Mouse (Mus musculus) frontal cortex, adult 2 months (tissue): Measurements from ENCODE around the gene AI661453. TPM values are rescaled to one million over a fixed set of nuclear protein-coding genes. Genes with fewer than 3 reads are reported as not detected.

ENCODE experiments used
- DNase-seq, 2 experiments: peaks; one replicate each; pipeline ENCODE4 v3.0.0; 2022; ENCODE audit warnings: low spot score in 1 of 2; ENCODE audit errors: extremely low spot score in 1 of 2
- polyA plus RNA-seq: library from polyadenylated mRNA; depleted of rRNA; stranded (reverse); fragments of >200 nt; gene quantifications from 2 replicates; pipeline ENCODE4 v1.2.3, GENCODE M21; 2012

AI661453 gene
- polyA plus RNA-seq, 1 experiment, result 0.24 TPM

DNA sequence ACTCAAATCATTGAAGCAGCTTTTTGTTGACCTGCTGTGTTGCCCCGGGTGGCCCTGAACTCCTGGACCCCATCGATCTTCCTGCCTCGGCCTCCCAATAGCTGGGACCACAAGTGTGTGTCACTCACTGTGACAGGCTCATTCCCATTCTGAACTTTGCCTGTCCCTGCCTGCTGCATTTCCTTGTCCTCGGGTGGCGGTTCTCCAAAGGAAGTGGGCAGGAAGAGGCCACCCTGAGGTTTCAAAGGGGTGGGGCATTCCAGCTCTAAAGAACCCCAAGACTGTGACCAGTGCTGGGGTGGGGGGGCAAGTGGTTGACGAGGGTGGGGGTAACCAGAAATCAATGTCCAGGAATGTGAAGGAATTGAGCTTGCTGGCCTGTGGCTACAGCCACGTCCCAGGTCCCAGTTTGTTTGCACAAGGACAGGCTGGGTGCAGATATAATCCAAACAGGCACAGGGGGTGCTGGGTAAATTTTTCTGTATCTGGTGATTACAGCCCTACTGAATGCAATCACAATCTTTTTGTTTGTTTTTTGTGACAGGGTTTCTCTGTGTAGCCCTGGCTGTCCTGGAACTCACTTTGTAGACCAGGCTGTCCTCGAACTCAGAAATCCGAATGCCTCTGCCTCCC is 3.1 kb downstream of the AI661453 start:
- no peak for DNase-seq

DNA sequence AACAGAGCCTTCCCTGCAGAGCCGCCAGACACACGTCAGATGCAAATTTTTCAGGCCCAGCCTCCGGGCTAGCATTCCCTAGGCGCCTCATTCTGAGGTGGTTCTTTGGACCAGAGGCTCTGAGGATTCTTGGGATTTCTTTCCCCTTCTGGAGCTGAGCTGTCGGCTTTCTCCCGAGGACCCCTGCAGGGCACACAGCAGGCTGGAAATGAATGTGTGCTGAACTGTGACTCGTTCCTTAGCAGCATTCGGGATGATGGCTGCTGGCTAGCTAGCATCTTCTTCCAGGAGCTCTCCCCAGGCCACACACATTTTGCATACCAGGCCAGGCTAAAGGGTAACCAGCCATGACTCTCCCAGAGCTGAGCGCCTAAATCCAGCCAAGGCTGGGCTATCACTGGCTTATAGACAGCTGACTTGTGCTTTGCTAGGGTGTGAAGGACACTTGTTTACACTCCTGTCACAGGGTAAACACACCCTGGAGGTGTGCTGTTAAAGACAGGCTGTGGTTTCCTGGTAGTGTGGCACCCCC is 4.0 kb downstream of the AI661453 start:
- no peak for DNase-seq

DNA sequence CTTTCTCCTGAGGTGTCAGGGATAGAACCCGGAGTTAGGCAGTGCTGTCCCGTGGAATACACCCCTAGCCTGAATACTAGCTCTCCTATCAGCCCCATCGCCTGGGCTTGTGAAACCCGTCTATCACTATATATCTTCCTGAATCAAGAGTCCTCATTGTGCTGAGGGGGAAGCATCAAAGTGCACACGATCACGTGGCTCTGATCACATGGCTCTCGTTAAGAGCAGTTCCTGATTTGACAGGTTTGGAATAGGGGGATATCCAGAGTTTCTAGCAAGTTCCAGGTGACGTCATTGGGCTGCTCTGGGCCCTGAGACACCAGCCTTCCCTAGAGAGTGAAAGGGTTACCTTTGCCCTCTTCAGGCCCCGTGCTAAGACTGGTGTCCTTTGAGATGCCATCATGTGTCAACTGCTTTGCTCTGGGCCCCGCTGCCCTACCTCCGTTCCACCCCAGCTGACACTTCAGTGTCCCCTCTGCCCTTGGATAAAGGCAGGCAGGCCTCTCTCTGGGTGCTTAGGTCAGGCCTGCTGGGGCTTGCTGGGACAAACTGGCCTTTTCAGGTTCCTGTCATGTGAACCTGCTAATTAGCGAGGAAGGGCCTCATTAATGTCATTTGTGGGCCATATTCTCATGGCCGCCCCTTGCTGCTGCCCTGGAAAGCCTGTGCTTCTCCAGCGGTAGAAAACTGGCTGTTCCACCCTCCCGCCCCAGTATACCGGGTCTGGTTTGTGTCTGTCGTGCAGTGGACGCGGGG is 5.1 kb downstream of the AI661453 start:
- no peak for DNase-seq

DNA sequence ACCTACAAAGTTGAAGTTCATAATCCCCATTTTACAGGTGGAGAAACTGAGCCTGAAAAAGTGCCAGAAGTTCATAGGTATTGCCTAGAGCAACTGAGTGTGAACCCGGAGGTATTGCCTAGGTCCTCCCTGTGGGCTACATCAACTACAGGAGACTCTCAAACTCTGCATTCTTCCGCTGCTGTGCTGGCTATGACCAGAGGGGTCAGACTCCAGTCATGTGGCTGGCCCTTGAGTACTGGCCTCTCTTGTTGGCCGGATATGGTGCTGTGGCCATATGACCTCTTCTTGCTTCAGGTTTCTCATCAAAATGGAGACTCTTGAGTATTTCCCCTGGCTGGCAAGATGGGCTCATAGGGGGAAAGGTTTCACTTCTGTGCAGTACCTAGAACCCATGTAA is 5.9 kb downstream of the AI661453 start:
- no peak for DNase-seq

DNA sequence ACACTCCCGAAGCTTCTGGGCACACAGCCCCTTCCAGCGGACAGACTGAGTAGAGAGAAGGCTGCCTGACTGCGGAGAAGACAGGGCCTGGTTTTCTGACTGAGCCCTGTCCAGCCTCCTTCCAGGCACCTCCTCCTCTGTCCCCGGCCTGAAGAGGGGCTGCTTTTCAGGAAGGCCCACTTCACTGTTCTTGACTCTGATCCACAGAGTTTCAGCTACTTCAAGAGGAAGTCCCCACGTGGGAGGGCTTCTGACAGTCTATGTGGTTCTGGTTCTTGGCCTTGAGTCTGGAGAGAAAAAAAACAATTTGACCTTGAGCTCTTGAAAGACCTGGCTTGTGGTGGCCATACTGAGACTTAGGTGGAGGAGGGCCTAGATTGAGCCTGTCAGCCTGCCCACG is 7.7 kb downstream of the AI661453 start:
- no peak for DNase-seq

DNA sequence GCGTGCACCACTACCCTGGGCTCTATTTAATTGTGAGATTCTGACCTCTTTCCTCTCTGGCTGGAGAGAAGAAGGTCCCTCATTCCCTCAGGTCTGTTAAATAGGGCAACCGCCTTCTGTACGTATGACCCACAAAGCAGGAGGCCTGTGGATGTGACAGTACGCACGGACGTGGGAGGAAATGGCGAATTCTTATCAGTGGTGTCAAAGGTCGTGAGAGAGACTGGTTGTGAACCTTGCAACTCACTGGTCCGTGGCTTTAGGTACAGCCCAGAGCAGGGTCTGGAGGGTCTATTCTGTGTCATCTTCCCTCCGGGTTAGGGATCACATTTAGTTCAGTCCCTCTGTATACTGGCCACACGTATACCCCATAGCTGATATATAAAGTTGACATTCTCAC is 9.1 kb downstream of the AI661453 start:
- DNase-seq, result no peak

DNA sequence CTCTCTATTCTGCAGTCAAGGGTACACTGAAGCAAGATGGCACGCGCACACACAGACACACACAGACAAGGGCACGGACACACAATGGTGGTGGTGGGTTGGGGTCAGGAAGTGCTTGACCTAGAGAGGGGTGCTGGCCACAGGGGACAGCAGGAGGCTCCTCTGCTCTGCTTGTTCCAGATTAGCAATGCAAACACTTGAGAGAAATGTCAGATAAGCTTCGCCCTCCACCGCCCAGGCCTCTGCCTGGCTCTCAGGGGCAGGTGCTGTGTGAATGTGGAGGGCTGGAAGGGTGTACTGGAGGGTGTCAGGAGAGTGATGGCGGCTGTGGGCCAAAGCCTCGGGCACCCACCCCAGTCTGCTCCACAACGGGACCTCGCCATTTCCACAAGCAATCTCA is 9.6 kb downstream of the AI661453 start:
- DNase-seq, result no peak

DNA sequence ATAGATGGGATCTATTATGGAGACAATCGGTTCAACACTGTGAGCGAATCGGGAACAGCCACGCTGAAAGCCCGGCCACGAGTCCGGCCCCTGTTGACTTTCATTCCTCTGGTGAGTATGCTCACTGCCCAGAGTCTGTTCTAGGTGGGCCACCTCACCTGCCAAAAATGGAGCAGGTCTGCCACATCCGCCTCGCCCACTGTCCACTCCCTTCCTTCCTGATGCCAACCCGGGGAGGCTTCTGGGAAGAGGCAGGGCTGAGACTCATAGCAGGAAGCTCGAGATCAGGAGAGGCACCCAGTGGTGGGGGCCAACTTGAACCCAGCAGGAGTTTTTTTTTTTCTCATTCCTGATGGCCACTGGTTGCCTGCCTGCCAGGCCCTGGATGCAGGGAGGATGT is 10.1 kb downstream of the AI661453 start:
- DNase-seq, result no peak

DNA sequence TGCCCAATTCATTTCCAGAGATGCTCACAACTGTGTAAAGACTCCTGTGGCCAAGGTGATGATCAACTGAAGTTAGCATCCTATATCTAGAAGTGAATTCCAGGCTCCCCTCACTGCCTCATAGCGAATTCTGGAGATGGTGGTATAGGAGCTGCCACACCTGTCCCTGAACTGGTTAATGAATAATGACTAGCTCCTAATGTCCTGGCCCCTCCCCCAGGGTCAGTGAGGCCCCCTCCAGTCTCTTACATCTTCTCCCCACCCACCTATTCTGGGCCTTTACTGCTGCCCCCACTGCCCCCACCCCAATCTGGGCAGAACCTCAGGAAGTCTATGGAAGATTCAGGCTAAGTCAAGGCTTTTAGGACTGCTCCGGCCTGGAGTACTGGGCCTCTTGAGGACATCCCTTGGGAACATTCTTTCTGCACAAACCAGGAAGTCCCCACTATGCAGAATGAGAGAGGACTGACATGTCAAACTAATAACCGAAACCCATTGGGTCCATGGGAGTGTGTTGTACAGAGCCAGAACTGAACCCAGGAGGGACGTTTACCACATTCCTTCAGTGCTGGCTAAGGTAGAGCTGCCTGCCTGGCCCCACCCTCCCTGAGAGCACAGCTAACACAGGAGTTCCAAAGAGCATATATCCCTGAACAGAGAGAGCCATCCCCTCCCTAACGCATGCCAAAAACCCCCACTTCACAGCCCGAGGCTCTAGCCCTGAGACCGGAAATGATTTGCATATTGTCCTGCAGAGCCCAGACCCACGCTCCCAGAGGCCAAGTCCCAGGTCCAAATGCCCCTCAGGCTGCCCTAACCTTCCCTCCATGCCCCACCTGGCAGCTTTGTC is 12.3 kb downstream of the AI661453 start:
- no peak for DNase-seq

DNA sequence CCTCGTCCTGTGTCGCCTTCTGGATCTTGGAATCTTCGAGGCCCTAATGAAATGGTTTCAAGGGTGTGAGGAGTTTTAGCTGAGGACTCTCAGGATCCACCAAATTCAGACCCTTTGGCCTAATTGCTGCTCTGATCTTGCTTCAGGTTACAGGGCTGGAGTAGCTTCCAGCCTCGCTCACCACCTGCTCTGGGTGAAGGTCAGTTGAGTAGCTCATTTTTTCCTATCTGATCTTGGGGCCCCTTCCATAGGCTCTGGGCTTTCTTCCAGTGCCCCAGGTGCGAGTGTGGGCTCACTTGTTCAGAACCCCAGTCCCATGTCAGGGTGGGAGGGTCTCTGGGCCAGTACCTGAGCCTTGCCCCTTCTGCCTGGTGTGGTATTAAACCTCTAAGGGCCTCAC is 13.0 kb downstream of the AI661453 start:
- no peak for DNase-seq

DNA sequence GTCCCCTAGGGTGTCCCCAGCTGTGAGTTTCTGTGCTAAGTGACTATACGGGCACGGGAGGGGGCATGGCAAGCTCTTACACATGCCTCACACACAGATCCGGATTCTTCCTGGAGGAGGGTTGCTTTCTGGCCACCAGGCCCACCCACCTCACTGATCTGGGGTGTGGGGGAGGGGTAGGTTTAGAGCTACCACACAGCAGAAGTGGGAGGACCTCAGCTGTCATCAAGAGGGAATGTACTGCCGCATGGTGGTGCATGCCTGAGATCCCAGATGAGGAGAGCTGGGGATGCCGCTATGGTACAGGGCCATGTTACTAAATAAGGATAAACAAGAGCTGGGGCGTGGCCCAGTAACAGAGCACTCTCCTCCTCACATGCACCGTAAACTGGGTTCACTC is 13.8 kb downstream of the AI661453 start:
- no peak for DNase-seq

DNA sequence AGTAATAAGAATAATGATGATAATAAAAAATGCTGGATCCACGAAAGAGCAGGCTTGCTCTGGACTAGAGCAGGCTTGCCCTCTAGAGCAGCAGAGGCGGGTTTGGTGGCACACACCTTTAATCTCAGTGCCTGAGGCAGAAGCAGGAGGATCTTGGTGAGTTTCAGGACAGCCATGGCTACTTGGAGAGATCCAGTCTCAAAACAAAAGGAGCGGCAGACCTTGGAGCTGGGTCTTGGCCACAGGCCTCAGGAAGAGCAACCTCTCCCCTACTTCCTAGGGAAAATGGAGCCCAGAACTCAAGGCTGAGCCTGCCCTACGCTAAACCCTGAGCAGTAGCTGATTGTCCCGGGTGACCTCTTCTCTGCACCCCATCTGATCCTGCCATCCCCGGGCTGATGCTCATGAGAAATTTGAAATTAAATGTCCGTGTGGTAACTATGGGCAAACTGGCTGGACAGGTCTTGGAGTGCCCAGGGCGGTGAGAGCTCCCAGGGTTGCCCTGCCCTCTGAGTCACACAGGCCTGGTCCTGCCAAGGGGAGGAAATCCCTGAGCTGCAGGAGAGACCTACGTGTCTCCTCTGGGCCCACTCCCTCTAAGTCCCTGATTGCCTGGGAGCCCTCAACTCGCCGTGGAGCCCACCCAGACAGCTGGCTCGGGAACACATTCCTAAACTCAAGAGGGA is 14.6 kb downstream of the AI661453 start:
- DNase-seq, result no peak

DNA sequence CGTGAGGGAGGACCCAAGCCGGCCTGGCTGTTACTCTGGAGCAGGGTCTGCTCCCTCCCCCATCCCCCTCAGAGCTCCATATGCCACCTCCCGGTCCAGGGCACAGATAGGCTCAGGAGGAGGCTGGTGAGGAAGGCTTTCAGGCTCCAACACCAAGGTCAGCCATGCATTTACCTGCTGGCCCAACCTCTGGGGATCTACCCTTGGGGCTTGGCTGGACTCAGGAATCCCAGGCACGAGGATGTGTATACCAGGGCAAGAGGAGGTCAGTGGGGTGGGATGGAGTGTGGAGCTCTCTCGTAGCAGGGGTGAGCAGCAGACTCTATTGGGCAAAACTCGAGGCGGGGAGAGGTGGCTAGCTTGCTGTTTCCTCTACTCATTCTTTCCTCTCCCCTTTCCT is 16.5 kb downstream of the AI661453 start:
- DNase-seq, result no peak

DNA sequence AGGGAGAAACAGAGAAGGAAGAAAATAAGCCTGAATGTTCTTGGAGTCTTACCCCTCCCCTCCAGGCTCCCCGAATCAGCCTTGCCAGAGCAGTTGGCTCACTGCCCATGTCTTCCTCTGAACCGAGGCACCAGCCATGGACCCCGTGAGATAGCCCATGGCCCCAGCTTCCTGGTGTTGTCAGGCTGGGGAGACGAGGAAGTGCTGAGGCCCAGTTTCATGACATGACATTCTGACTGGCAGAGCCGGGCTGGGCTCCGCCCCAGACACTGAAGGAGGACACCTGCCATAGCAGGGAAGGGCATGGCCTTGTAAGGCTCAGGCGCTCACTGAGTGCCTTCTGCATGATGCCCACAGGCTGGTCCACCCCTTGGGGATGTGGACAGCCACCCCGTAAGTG is 18.3 kb downstream of the AI661453 start:
- DNase-seq, result no peak

DNA sequence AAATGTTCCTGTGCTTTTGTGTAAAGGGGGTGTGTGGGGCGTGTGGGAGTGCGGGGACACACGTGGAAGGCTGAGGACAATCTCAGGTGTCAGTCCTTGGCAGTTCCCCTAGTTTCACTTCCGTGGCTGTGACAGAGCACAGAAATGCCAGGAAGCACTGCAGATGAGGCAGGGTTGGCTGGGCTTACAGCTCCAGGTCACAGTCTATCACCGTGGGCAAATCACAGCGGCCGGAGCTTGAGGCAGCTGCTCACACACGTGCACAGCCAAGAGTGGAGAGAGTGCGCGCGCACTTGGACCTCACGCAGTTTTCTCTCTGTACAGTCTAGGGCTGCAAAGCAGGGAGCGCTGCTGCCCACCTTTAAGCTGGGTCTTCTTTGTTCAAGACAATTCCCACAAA is 21.9 kb downstream of the AI661453 start:
- no peak for DNase-seq

DNA sequence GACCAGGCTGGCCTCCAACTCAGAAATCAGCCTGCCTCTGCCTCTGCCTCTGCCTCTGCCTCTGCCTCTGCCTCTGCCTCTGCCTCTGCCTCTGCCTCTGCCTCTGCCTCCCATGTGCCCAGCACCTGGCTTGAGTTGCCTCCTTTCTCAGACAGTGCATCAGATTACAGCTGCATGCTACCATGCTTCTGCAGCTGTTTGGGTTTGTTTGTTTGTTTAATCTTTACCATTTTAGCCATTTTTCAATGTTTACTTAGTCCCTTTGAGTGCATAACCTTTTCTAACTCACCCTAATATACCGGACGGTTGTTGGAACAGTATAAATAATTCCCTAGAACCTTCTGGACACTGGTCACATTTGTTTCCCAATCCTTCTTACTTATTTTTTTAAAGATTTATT is 22.5 kb downstream of the AI661453 start:
- no peak for DNase-seq

DNA sequence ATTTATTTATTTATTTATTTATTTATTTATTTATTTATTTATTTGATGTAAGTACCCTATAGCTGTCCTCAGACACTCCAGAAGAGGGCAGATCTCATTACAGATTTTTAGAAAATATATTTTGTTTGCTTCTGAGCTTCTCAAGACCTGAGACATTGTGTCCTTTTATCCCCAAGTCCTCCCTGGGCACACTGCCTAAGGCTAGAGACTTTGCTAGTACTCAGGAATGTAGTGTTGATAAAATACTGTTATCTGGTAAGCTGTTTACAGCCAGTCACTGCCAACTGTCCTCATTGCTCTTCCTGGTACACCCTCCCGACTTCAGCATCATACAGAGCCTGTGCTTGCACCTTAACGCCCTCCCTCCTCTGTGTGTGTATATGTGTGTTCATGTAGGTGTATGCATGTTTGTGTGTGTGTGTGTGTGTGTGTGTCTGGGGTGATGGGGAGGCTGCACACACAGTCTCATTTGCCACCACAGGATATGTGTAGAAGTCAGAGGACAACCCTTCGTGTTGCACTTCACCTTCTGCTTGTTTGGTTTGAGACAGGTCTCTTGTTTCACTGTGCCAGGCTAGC is 23.0 kb downstream of the AI661453 start:
- no peak for DNase-seq

DNA sequence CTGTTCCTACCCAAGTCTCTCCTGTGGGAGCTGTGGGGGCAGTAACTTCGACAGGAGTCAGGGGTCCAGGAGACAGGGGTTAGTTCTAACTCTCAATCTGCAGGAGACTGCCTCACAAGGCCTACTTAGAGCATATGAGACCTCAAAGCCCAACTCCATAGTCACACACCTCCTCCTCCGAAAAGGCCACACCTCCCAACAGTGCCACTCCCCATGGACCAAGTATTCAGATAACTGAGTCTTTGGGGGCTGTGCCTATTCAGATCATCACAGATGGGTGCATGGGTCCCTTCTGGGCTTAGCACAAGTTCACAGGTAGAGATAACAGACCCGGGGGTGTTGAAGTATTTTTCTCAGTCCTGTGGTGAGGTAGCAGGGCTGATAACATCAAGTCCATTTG is 25.3 kb downstream of the AI661453 start:
- DNase-seq, result no peak

DNA sequence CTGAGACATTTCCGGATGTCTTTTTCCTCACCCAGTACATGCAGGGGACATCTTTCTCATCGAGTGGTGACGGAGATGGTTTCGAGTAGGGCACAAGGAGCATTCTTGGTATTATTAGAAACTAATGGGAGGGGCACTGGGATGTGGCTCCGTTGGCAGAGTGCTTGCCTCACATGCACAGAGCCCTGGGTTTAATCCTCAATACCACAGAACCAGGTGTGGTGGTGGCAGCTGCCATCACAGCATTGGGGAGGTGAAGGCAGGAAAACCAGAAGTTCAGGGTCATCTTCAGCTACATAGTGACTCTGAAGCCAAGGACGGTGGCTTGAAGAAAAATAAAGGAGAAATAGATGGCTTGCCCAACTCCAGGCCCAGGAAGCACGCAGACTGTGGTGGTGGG is 25.8 kb downstream of the AI661453 start:
- no peak for DNase-seq

DNA sequence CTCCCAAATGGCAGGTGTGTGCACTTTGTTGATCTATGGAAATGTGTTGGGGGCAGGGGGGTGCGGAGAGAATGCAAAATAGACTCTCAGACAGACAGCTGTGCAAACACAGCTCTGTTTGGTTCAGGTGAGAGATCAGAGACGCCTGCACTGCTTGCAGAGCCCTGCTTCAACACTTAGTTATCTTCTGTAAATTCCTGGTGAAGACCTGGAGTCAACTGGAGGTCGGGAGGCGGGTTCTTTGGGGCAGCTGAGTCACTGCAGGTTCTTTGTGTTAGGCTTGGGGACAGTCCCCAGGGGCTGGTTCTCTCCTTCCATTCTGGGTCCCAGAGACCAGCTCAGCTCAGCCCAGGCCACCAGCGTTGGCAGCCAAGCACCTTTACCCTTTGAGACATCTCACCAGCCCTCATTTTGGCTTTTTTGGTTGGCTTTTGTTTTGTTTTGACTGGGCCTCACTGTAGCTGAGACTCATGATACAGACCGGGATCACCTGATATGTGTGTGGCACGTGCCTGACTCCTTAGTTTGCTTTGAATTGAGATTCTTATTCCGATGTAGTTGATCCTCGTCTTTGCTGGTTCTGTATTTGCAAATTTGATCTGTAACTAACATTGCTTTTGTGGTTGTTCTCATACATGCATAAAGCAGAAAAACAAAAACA is 26.4 kb downstream of the AI661453 start:
- no peak for DNase-seq
